Mouse (Mus musculus): ENCODE data around the gene Txndc17.

Gene Txndc17

GRCm38 (mm10) chr11:72223414-72223813 lies 16.1 kb downstream of the Txndc17 start:
- WGBS: 54% methylated on average over 4 of the region's 4 CpGs

- WGBS: 10% methylated on average over 5 of the region's 5 CpGs
These were observed 17.5 kb downstream of the Txndc17 start for GRCm38 (mm10) chr11:72224865-72225264.

- 69% methylated on average over 10 of the region's 10 CpGs for WGBS
These were observed 18.9 kb downstream of the Txndc17 start for GRCm38 (mm10) chr11:72226020-72226791.

- 88% methylated on average over 6 of the region's 6 CpGs for WGBS
These were observed 19.6 kb downstream of the Txndc17 start for GRCm38 (mm10) chr11:72226901-72227300.

- WGBS: 90% methylated on average over 4 of the region's 4 CpGs
These were observed 21.2 kb downstream of the Txndc17 start for GRCm38 (mm10) chr11:72228513-72228912.

GRCm38 (mm10) chr11:72232068-72232467 lies 24.7 kb downstream of the Txndc17 start:
- WGBS: 91% methylated on average over 7 of the region's 7 CpGs

- 76% methylated on average over 1 of the region's 1 CpGs for WGBS
These were observed 25.6 kb downstream of the Txndc17 start for GRCm38 (mm10) chr11:72232991-72233390.

GRCm38 (mm10) chr11:72234013-72234412 lies 26.7 kb downstream of the Txndc17 start:
- WGBS: 56% methylated on average over 5 of the region's 5 CpGs

GRCm38 (mm10) chr11:72240062-72240860 lies 32.9 kb downstream of the Txndc17 start:
- WGBS: 73% methylated on average over 4 of the region's 4 CpGs

- WGBS: 58% methylated on average over 8 of the region's 8 CpGs
These were observed 37.9 kb downstream of the Txndc17 start for GRCm38 (mm10) chr11:72245196-72245753.

GRCm38 (mm10) chr11:72255629-72256028 lies 48.3 kb downstream of the Txndc17 start:
- 96% methylated on average over 4 of the region's 4 CpGs for WGBS

GRCm38 (mm10) chr11:72256441-72256840 lies 49.1 kb downstream of the Txndc17 start:
- 88% methylated on average over 2 of the region's 2 CpGs for WGBS

Data from cerebral cortex, adult 2 months (tissue).